Mouse (Mus musculus): Measurements from ENCODE around the gene Man1c1. TPM values are rescaled to one million over a fixed set of nuclear protein-coding genes. Genes with fewer than 3 reads are reported as not detected.

Man1c1 gene
- polyA plus RNA-seq, 1 experiment, result 6.7 TPM

- no peak overlapping the region for H3ac ChIP-seq (ENCODE audit: control insufficient read depth, insufficient read length, low read depth)
Observed at GRCm38 (mm10) chr4:134681819-134682218, 22.3 kb downstream of the Man1c1 start.

DNA sequence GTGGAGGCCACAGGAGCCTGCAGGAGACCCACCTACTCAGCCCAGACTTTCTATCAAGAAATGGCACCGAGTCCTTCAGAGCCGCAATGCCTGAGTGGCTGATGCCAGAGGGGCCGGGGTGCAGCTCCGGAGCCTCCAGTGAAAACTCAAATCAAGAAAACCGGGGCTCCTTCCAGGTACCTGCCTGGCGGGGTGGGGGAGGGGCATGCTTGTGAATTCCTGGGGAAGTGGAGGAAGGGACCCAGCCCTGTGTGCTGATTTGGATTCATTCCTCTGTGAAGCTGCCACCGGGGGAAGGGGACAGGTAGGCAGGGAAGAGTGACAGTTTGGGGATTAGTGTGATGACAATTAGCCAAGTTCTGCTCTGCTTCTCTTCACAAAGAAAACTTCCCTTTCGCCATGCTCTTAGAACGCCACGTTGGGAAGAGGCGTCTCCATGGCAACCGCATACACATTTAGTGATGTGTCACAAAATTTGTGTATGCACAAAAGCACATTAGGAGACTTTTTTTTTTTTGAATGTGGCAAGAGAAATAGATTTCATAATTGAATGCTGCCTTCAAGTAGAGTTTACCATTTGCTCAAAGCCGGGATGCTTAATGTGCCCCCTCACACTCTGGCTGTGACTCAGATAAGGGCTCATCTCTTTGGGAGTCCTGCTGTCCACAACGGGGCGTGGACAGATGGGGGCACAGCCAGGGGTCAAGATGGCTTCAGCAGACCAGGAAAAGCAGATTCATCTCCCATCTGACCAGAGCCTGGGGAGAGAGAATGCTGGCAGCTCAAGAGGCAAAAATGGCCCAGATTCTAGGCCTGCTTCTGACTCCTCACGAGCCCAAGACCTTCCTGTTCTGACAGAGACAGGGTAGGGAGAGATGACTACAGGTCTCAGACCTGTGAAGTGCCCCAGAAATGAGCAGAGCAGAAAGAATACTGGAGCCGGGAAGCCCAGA is 26.3 kb downstream of the Man1c1 start:
- H3K79me2 ChIP-seq (ENCODE audit: control insufficient read depth, insufficient read depth), result no peaks in the 10 kb centered on the region
- H3ac ChIP-seq (ENCODE audit: control insufficient read depth, insufficient read length, low read depth), result no peak overlapping the region
- H3K79me3 ChIP-seq (ENCODE audit: low read depth), result peaks cover 1% of the 10 kb centered on the region
- H3K36me3 ChIP-seq (ENCODE audit: control insufficient read depth, insufficient read depth), result no peaks in the 10 kb centered on the region
- H3K4me3 ChIP-seq (ENCODE audit: insufficient read depth, poor library complexity, severe bottlenecking), result no peak overlapping the region
- TF ChIP-seq FOSL1 (IDR thresholded peaks at IDR 0.05; ENCODE audit: insufficient read depth, low read length, poor library complexity, severe bottlenecking) (no peak), MYOG (IDR thresholded peaks at IDR 0.05; ENCODE audit: control insufficient read depth, extremely low read depth, insufficient read length) (no peak), CEBPB (IDR thresholded peaks at IDR 0.05; ENCODE audit: low read depth) (no peak), MAX (IDR thresholded peaks at IDR 0.05) (no peak)
- H3K27me3 ChIP-seq (ENCODE audit: control insufficient read depth, insufficient read depth, insufficient read length), result no peaks in the 10 kb centered on the region

More at GRCm38 (mm10) chr4:134681819-134682218, 22.3 kb downstream of the Man1c1 start:
- Histone ChIP-seq H3K4me3 (ENCODE audit: insufficient read depth, poor library complexity, severe bottlenecking) (no peak overlapping the region), H3K79me2 (ENCODE audit: control insufficient read depth, insufficient read depth) (no peaks in the 10 kb centered on the region), H3K36me3 (ENCODE audit: control insufficient read depth, insufficient read depth) (no peaks in the 10 kb centered on the region), H3K79me3 (ENCODE audit: low read depth) (no peaks in the 10 kb centered on the region), H3K27me3 (ENCODE audit: control insufficient read depth, insufficient read depth, insufficient read length) (no peaks in the 10 kb centered on the region)
- TF ChIP-seq MYOG (IDR thresholded peaks at IDR 0.05; ENCODE audit: control insufficient read depth, extremely low read depth, insufficient read length), result no peak
- TF ChIP-seq MYOD1 (IDR thresholded peaks at IDR 0.05; ENCODE audit: control insufficient read depth, insufficient read length, low read depth), result no peak
- TF ChIP-seq MAX (IDR thresholded peaks at IDR 0.05), result no peak
- no peak for TF ChIP-seq CEBPB (IDR thresholded peaks at IDR 0.05; ENCODE audit: low read depth)
- no peak for TF ChIP-seq USF1 (IDR thresholded peaks at IDR 0.05; ENCODE audit: low read depth)
- no peak for TF ChIP-seq FOSL1 (IDR thresholded peaks at IDR 0.05; ENCODE audit: insufficient read depth, low read length, poor library complexity, severe bottlenecking)
- TF ChIP-seq CTCF (IDR thresholded peaks at IDR 0.05; ENCODE audit: control insufficient read depth, insufficient read depth, insufficient read length), result no peak

- Histone ChIP-seq H3K27me3 (ENCODE audit: control insufficient read depth, insufficient read depth, insufficient read length) (no peaks in the 10 kb centered on the region), H3K36me3 (ENCODE audit: control insufficient read depth, insufficient read depth) (no peaks in the 10 kb centered on the region), H3K79me3 (ENCODE audit: low read depth) (peaks cover 1% of the 10 kb centered on the region), H3K79me2 (ENCODE audit: control insufficient read depth, insufficient read depth) (no peaks in the 10 kb centered on the region), H3ac (ENCODE audit: control insufficient read depth, insufficient read length, low read depth) (no peak overlapping the region), H3K4me3 (ENCODE audit: insufficient read depth, poor library complexity, severe bottlenecking) (no peak overlapping the region)
- TF ChIP-seq CTCF (IDR thresholded peaks at IDR 0.05; ENCODE audit: control insufficient read depth, insufficient read depth, insufficient read length) (no peak), MYOG (IDR thresholded peaks at IDR 0.05; ENCODE audit: control insufficient read depth, extremely low read depth, insufficient read length) (no peak), FOSL1 (IDR thresholded peaks at IDR 0.05; ENCODE audit: insufficient read depth, low read length, poor library complexity, severe bottlenecking) (no peak), CEBPB (IDR thresholded peaks at IDR 0.05; ENCODE audit: low read depth) (no peak)
Observed at GRCm38 (mm10) chr4:134675800-134676199, 28.3 kb downstream of the Man1c1 start.

DNA sequence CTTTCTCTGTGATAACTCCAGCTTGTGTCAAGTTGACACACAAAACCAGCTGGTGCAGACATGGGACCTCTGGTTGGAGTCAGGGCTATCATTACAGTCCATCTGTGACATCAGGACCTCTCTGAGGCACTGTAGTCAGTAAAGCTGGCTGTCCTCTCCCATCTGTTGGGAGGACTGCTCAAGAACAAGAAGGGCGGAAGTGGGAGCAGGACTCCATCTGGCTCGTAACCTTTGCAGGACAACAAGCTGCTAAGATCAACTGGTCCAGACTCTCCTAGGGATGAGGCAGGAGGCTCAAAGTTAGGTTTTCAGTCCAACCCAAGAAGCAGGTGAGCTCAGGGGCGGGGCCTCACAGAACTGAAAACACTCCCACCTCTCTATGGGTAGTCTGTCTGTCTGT is 29.1 kb downstream of the Man1c1 start:
- H3ac ChIP-seq (ENCODE audit: control insufficient read depth, insufficient read length, low read depth), result no peak overlapping the region
- no peaks in the 10 kb centered on the region for H3K79me2 ChIP-seq (ENCODE audit: control insufficient read depth, insufficient read depth)
- no peak overlapping the region for H3K4me3 ChIP-seq (ENCODE audit: insufficient read depth, poor library complexity, severe bottlenecking)
- H3K27me3 ChIP-seq (ENCODE audit: control insufficient read depth, insufficient read depth, insufficient read length), result no peaks in the 10 kb centered on the region
- H3K36me3 ChIP-seq (ENCODE audit: control insufficient read depth, insufficient read depth), result no peaks in the 10 kb centered on the region
- H3K79me3 ChIP-seq (ENCODE audit: low read depth), result peaks cover 1% of the 10 kb centered on the region
- TF ChIP-seq FOSL1 (IDR thresholded peaks at IDR 0.05; ENCODE audit: insufficient read depth, low read length, poor library complexity, severe bottlenecking), result no peak
- TF ChIP-seq USF1 (IDR thresholded peaks at IDR 0.05; ENCODE audit: low read depth), result no peak
- TF ChIP-seq CTCF (IDR thresholded peaks at IDR 0.05; ENCODE audit: control insufficient read depth, insufficient read depth, insufficient read length), result no peak
- no peak for TF ChIP-seq MAX (IDR thresholded peaks at IDR 0.05)
- TF ChIP-seq MYOG (IDR thresholded peaks at IDR 0.05; ENCODE audit: control insufficient read depth, extremely low read depth, insufficient read length), result no peak
- no peak for TF ChIP-seq MYOD1 (IDR thresholded peaks at IDR 0.05; ENCODE audit: control insufficient read depth, insufficient read length, low read depth)
- TF ChIP-seq CEBPB (IDR thresholded peaks at IDR 0.05; ENCODE audit: low read depth), result no peak

DNA sequence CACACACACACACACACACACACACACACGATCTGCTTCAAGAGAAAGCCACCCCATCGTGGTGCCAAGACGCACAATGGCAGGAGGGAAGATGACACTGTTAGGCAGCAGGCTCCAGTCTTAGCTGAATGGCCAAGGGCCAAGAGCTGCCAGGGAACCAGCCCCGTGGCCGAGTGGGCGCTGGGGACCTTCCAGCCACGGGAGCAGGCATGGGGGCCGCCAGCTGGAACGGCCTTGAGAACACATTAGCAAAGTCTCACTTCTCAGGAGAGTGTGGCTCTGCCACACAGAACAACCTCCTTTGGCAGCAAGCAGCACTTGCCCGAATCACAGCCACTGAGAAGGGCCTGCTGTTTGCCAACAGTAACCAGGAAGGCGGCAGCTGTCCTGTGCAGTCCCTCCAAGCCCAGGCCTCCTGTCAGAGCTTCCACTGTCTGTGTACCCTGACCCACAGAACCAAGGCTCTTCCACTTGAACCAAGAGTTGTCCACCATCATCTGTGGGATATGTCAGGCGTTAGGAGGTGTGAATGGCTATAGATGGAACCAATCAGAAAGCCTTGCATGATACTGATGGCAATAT is 30.1 kb downstream of the Man1c1 start:
- Histone ChIP-seq H3K27me3 (ENCODE audit: control insufficient read depth, insufficient read depth, insufficient read length) (no peaks in the 10 kb centered on the region), H3K79me2 (ENCODE audit: control insufficient read depth, insufficient read depth) (no peaks in the 10 kb centered on the region), H3K36me3 (ENCODE audit: control insufficient read depth, insufficient read depth) (no peaks in the 10 kb centered on the region), H3K79me3 (ENCODE audit: low read depth) (peaks cover 1% of the 10 kb centered on the region), H3ac (ENCODE audit: control insufficient read depth, insufficient read length, low read depth) (no peak overlapping the region), H3K4me3 (ENCODE audit: insufficient read depth, poor library complexity, severe bottlenecking) (no peak overlapping the region)
- TF ChIP-seq MYOD1 (IDR thresholded peaks at IDR 0.05; ENCODE audit: control insufficient read depth, insufficient read length, low read depth) (no peak), USF1 (IDR thresholded peaks at IDR 0.05; ENCODE audit: low read depth) (no peak), MAX (IDR thresholded peaks at IDR 0.05) (no peak), MYOG (IDR thresholded peaks at IDR 0.05; ENCODE audit: control insufficient read depth, extremely low read depth, insufficient read length) (no peak), FOSL1 (IDR thresholded peaks at IDR 0.05; ENCODE audit: insufficient read depth, low read length, poor library complexity, severe bottlenecking) (no peak), CEBPB (IDR thresholded peaks at IDR 0.05; ENCODE audit: low read depth) (no peak), CTCF (IDR thresholded peaks at IDR 0.05; ENCODE audit: control insufficient read depth, insufficient read depth, insufficient read length) (no peak)
